Mouse (Mus musculus): ENCODE measurements around the gene Kif21b. TPM values are rescaled to one million over a fixed set of nuclear protein-coding genes. Genes with fewer than 3 reads are reported as not detected.

Gene Kif21b
- polyA plus RNA-seq (2012; rRNA removed), result 224 and 247 TPM in 2 replicates

DNA sequence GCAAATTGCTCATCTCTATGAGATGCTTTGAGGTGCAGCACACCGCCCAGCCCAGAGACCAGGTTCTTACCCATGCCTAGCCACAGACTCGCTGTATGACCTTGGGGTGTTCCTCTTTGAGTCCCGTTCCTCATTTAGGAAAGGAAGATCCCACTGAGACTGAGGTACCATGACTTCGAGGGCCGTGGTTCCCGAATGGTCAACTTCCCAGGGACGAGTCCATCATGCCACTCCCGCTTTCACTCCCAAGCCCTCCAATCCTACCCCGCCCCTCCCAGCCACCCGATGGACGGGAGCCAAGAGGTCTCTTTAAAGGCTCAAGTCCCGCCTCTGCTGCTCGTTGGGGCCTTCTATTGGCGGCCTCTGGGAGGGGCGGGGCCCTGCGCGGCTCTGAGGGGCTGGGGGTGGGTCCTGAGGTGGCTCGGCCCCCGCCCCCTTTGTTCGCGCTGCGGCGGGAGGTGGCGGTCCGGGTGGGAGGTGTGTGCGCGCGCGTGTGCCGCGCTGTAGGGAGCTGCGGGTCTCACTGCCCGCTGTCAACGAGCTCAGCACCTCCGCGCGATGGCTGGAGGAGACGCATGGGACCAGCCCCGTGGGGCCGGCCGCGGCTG lies at the start of gene Kif21b:
Gene Kif21b, plus strand, starts transcription at position 439 of the 608 bp plus-strand sequence.
- H3K4me1 ChIP-seq (replicated peaks; ENCODE audit: control insufficient read depth, insufficient read depth, low read length), result peaks cover 55% of the 10 kb centered on the region

DNA sequence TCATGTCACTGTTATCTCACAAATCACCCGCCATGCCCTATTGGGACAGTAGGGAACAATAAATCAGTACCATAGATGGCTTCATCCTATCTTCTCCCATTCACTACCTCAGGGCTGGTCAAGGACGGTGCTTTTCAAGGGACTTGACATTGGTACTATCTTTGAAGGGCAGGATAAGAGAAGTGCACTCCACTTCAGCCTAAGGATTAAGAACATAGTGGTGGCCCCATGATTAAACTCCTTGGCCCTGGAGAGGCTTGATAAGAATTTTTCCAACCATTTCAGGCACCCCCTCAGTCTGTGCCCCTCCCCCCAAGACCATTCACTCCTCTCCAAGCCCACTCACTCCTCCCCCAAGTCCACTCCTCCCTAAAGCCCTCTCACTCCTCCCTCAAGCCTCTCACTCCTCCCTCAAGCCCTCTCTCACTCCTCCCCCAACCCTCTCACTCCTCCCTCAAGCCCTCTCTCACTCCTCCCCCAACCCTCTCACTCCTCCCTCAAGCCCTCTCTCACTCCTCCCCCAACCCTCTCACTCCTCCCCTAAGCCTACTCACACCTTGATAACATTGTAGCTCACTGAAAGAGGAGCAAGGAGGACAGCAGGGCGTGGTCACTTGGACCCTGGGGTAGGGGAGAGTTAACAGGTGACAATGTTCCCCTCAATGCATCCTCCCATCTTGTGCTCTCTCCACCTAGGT lies 45.1 kb upstream of the Kif21b start:
- no peak for DNase-seq
- no peak overlapping the region for H3K4me3 ChIP-seq (ENCODE audit: control insufficient read depth, insufficient read depth, low read length)
- H3K27ac ChIP-seq (ENCODE audit: control insufficient read depth, insufficient read depth, low read length), result no peak overlapping the region
- H3K36me3 ChIP-seq (ENCODE audit: control insufficient read depth, insufficient read depth, low read length), result no peaks in the 10 kb centered on the region
- no peaks in the 10 kb centered on the region for H3K4me1 ChIP-seq (replicated peaks; ENCODE audit: control insufficient read depth, insufficient read depth, low read length)
- no peaks in the 10 kb centered on the region for H3K27me3 ChIP-seq (ENCODE audit: control insufficient read depth, insufficient read depth, low read length)
- WGBS, result 87% methylated on average over 3 of the region's 3 CpGs
- TF ChIP-seq CTCF (IDR thresholded peaks at IDR 0.05; ENCODE audit: borderline replicate concordance, control insufficient read depth, extremely low read depth, insufficient read depth, low read length, poor library complexity) (no peak), POLR2A (IDR thresholded peaks at IDR 0.05; ENCODE audit: control insufficient read depth, extremely low read depth, insufficient read depth, low read length, poor library complexity) (no peak)

More for the DNA sequence above, at the start of gene Kif21b:
- H3K36me3 ChIP-seq (ENCODE audit: control insufficient read depth, insufficient read depth, low read length), result no peaks in the 10 kb centered on the region
- peak within 1 kb of the TSS; percentile 97 for H3K4me3 ChIP-seq (ENCODE audit: control insufficient read depth, insufficient read depth, low read length)
- peak; percentile 94 for DNase-seq
- peak within 1 kb of the TSS; percentile 94 for H3K27ac ChIP-seq (ENCODE audit: control insufficient read depth, insufficient read depth, low read length)
- WGBS, result under 1% methylated on average over 41 of the region's 42 CpGs
- TF ChIP-seq CTCF (IDR thresholded peaks at IDR 0.05; ENCODE audit: borderline replicate concordance, control insufficient read depth, extremely low read depth, insufficient read depth, low read length, poor library complexity), result peak; percentile 48; the same call in 1 of the 2 replicates
- TF ChIP-seq POLR2A (IDR thresholded peaks at IDR 0.05; ENCODE audit: control insufficient read depth, extremely low read depth, insufficient read depth, low read length, poor library complexity), result peak; percentile 93
- no peaks in the 10 kb centered on the region for H3K27me3 ChIP-seq (ENCODE audit: control insufficient read depth, insufficient read depth, low read length)

DNA sequence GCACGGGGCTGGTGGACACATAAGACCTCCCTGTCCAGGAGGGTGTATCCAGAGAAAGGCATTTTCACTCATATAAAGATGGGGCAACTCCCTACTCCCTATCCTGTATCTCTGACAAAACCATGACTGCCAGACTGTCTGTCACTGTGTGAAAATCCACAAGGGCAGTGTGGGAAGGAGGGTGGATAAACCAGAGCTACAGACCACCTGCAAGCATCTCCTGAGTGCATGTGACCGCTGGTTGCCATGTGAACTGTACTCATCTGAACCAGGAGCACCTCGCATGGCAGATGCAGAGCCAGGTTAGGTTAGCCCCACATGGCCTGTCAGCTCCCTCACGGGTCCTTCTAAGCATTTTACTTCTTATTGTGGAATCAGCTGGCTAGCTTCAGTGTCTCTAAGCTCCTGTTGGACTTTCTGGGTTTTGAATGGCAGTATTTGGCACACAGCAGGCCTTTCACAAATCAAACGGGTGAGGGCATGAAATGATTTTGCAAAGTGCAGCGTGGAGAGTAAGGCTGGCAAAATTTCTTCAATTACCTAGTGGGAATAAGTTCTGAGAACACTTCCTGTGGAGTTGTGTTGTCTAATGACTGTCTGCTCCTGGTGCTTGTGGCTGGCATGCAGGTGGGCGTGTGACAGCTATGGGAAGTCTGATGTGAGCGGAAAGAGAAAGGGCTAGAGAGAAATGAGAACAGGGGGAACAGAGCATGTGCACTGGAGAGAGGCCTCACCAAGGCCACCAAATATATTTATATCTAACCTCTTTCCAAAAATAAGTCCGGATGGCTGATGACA lies 41.6 kb upstream of the Kif21b start:
- Histone ChIP-seq H3K4me1 (replicated peaks; ENCODE audit: control insufficient read depth, insufficient read depth, low read length) (no peaks in the 10 kb centered on the region), H3K36me3 (ENCODE audit: control insufficient read depth, insufficient read depth, low read length) (no peaks in the 10 kb centered on the region), H3K4me3 (ENCODE audit: control insufficient read depth, insufficient read depth, low read length) (no peak overlapping the region), H3K27ac (ENCODE audit: control insufficient read depth, insufficient read depth, low read length) (no peak overlapping the region), H3K27me3 (ENCODE audit: control insufficient read depth, insufficient read depth, low read length) (no peaks in the 10 kb centered on the region)
- WGBS, result 67% methylated on average over 9 of the region's 9 CpGs
- no peak for DNase-seq
- no peak for TF ChIP-seq POLR2A (IDR thresholded peaks at IDR 0.05; ENCODE audit: control insufficient read depth, extremely low read depth, insufficient read depth, low read length, poor library complexity)
- no peak for TF ChIP-seq CTCF (IDR thresholded peaks at IDR 0.05; ENCODE audit: borderline replicate concordance, control insufficient read depth, extremely low read depth, insufficient read depth, low read length, poor library complexity)

DNA sequence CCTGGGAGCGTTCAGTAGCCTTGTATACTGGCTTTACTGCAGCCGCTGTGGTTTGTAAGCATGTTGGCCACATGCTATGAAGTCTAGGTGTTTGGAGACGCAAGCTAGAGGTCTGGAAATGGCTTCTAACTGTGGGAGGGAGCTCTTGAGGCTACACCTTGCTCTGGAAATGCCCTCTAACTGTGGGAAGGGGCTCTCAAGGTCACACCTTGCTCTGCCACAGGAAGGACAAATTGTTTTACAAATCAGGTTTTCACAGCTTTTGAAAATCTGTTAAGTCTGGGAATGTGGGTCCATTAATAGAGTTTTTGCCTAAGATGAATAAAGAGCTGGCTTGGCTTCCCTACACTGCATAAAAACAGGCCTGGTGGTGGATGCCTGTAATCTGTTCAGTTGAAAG lies 37.5 kb upstream of the Kif21b start:
- TF ChIP-seq CTCF (IDR thresholded peaks at IDR 0.05; ENCODE audit: borderline replicate concordance, control insufficient read depth, extremely low read depth, insufficient read depth, low read length, poor library complexity) (no peak), POLR2A (IDR thresholded peaks at IDR 0.05; ENCODE audit: control insufficient read depth, extremely low read depth, insufficient read depth, low read length, poor library complexity) (no peak)
- no peaks in the 10 kb centered on the region for H3K36me3 ChIP-seq (ENCODE audit: control insufficient read depth, insufficient read depth, low read length)
- H3K27ac ChIP-seq (ENCODE audit: control insufficient read depth, insufficient read depth, low read length), result no peak overlapping the region
- 83% methylated on average over 3 of the region's 3 CpGs for WGBS
- DNase-seq, result no peak
- H3K4me1 ChIP-seq (replicated peaks; ENCODE audit: control insufficient read depth, insufficient read depth, low read length), result no peaks in the 10 kb centered on the region
- no peaks in the 10 kb centered on the region for H3K27me3 ChIP-seq (ENCODE audit: control insufficient read depth, insufficient read depth, low read length)
- no peak overlapping the region for H3K4me3 ChIP-seq (ENCODE audit: control insufficient read depth, insufficient read depth, low read length)

DNA sequence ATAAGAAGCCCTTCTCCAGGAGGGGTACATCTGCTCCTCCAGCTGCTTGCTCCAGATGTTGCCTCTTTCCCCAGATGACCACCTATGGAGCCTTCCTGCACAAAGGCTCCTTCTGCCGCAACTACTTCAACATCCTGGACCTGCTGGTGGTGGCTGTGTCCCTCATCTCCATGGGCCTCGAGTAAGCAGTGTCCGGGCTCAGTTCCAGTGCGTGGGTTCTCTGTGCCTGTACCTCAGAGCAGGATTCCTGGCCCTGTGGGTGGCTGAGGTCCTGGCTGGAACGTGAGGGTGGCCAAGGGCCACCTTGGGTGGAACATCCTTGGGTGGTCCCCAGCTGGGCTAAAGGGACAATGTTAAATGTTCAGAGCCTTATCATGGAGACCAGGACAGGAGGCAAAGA lies 36.4 kb upstream of the Kif21b start:
- Histone ChIP-seq H3K4me1 (replicated peaks; ENCODE audit: control insufficient read depth, insufficient read depth, low read length) (no peaks in the 10 kb centered on the region), H3K4me3 (ENCODE audit: control insufficient read depth, insufficient read depth, low read length) (no peak overlapping the region), H3K27ac (ENCODE audit: control insufficient read depth, insufficient read depth, low read length) (no peak overlapping the region), H3K36me3 (ENCODE audit: control insufficient read depth, insufficient read depth, low read length) (no peaks in the 10 kb centered on the region), H3K27me3 (ENCODE audit: control insufficient read depth, insufficient read depth, low read length) (no peaks in the 10 kb centered on the region)
- DNase-seq, result no peak
- 91% methylated on average over 5 of the region's 5 CpGs for WGBS
- TF ChIP-seq CTCF (IDR thresholded peaks at IDR 0.05; ENCODE audit: borderline replicate concordance, control insufficient read depth, extremely low read depth, insufficient read depth, low read length, poor library complexity), result no peak
- TF ChIP-seq POLR2A (IDR thresholded peaks at IDR 0.05; ENCODE audit: control insufficient read depth, extremely low read depth, insufficient read depth, low read length, poor library complexity), result no peak

DNA sequence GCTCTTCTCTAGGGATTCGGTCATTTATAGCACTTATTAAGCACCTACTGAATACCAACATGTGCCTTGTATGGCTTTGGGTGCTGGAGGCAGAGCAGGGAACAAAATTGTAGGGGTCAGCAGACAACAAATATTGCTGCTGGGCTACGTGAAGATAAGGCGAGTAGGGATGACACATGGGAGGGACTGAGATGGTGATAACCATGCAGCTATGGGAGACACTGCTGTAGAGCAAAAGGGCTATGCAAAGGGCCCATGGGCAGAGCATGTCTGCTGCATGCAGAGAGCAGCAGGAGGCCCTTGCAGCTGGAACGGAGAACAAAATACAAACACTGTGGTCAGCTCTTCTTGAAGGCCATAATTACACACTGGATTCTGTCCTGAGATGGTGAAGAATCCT lies 29.1 kb upstream of the Kif21b start:
- Histone ChIP-seq H3K4me3 (ENCODE audit: control insufficient read depth, insufficient read depth, low read length) (no peak overlapping the region), H3K4me1 (replicated peaks; ENCODE audit: control insufficient read depth, insufficient read depth, low read length) (no peaks in the 10 kb centered on the region), H3K36me3 (ENCODE audit: control insufficient read depth, insufficient read depth, low read length) (no peaks in the 10 kb centered on the region), H3K27ac (ENCODE audit: control insufficient read depth, insufficient read depth, low read length) (no peak overlapping the region), H3K27me3 (ENCODE audit: control insufficient read depth, insufficient read depth, low read length) (no peaks in the 10 kb centered on the region)
- TF ChIP-seq POLR2A (IDR thresholded peaks at IDR 0.05; ENCODE audit: control insufficient read depth, extremely low read depth, insufficient read depth, low read length, poor library complexity) (no peak), CTCF (IDR thresholded peaks at IDR 0.05; ENCODE audit: borderline replicate concordance, control insufficient read depth, extremely low read depth, insufficient read depth, low read length, poor library complexity) (no peak)
- no peak for DNase-seq
- 87% methylated on average over 4 of the region's 4 CpGs for WGBS

All from thymus, adult 2 months (tissue).